17 mouse cellular contexts compared by ENCODE assay signal in the genomic region with DNA sequence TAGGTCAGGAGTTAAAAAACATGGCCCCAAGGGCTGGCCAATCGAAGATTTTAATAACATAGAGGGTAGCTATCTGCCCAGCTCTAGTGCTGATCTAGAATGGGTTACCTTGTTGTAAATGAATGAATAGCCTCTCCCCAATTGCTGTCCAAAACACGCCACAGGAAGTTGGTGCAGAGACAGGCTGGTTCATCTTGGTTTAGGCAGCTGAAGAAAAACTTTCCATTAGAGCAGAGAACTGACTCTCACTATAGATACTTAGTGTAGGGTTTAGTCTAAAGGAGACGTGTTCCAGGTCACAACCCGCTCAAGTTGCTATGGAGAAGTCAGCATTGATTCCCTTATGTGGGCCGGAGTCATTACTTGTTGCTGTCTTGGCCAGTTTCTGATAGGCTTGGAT. TPM values are rescaled to one million over a fixed set of nuclear protein-coding genes. Genes with fewer than 3 reads are reported as not detected.
DNase-seq lines count a peak whose midpoint lies in the region; ATAC-seq and TF ChIP-seq lines count a peak whose summit lies in the region.
"Had no signal": no experiment of that assay in that cellular context is flagged by ENCODE, and none has a peak within 500 bp of the region (broad histone marks: within the 10 kb centered on the region; RNA-seq: fewer than 3 reads in every experiment).

No protein-coding gene starts in this region.

- H3K27me3 ChIP-seq in heart, adult 2 months (ENCODE audit: control insufficient read depth, insufficient read depth, low read length), result no peaks in the 10 kb centered on the region
- H3K27me3 ChIP-seq in liver, postnatal 0 days (ENCODE audit: insufficient read depth, low read length), result no peaks in the 10 kb centered on the region
- no peaks in the 10 kb centered on the region for H3K27me3 ChIP-seq in embryonic facial prominence, embryonic 15.5 days
- no peaks in the 10 kb centered on the region for H3K27me3 ChIP-seq in stomach, embryonic 15.5 days (replicated peaks)
- H3K27me3 ChIP-seq in hindbrain, embryonic 11.5 days (ENCODE audit: control insufficient read depth, insufficient read depth, low read length), result no peaks in the 10 kb centered on the region
- H3K27me3 ChIP-seq: hindbrain, embryonic 12.5 days; neural tube, embryonic 12.5 days had no signal

- no peak for TF ChIP-seq POLR2A in heart, adult 2 months (IDR thresholded peaks at IDR 0.05; ENCODE audit: insufficient read depth, low read depth, low read length)

- H3K36me3 ChIP-seq in heart, adult 2 months (ENCODE audit: control insufficient read depth, insufficient read depth, low read length), result peaks cover 3% of the 10 kb centered on the region
- H3K36me3 ChIP-seq in liver, postnatal 0 days (replicated peaks; ENCODE audit: insufficient read depth, low read length), result peaks cover 5% of the 10 kb centered on the region; the same call in 1 of the 2 replicates
- H3K36me3 ChIP-seq in embryonic facial prominence, embryonic 15.5 days, result peaks cover 4% of the 10 kb centered on the region; the same call in 1 of the 2 replicates
- H3K36me3 ChIP-seq in stomach, embryonic 15.5 days, result peaks cover 6% of the 10 kb centered on the region; the same call in 1 of the 2 replicates
- H3K36me3 ChIP-seq in hindbrain, embryonic 11.5 days (ENCODE audit: control insufficient read depth, insufficient read depth, low read length), result no peaks in the 10 kb centered on the region
- H3K36me3 ChIP-seq: hindbrain, embryonic 12.5 days had no signal

- H3K9ac ChIP-seq in heart, adult 2 months (ENCODE audit: low read depth, low read length), result no peak overlapping the region
- H3K9ac ChIP-seq in liver, postnatal 0 days (replicated peaks), result no peak overlapping the region
- H3K9ac ChIP-seq in embryonic facial prominence, embryonic 15.5 days, result no peak overlapping the region
- no peak overlapping the region for H3K9ac ChIP-seq in stomach, embryonic 15.5 days
- no peak overlapping the region for H3K9ac ChIP-seq in hindbrain, embryonic 11.5 days (ENCODE audit: low read depth, low read length)
- H3K9ac ChIP-seq: hindbrain, embryonic 12.5 days; lung, embryonic 14.5 days; neural tube, embryonic 12.5 days had no signal

- no peak overlapping the region for H3K4me2 ChIP-seq in liver, postnatal 0 days (ENCODE audit: low read depth, low read length)
- H3K4me2 ChIP-seq in embryonic facial prominence, embryonic 15.5 days (replicated peaks), result no peak overlapping the region
- no peak overlapping the region for H3K4me2 ChIP-seq in stomach, embryonic 15.5 days
- no peak overlapping the region for H3K4me2 ChIP-seq in hindbrain, embryonic 11.5 days (replicated peaks; ENCODE audit: low read depth, low read length)
- H3K4me2 ChIP-seq: hindbrain, embryonic 12.5 days; lung, embryonic 14.5 days; neural tube, embryonic 12.5 days had no signal

- WGBS in heart, adult 2 months, result 67% methylated on average over 5 of the region's 5 CpGs
- 72% methylated on average over 5 of the region's 5 CpGs for WGBS in liver, postnatal 0 days (ENCODE audit: insufficient replicate concordance)
- 75% methylated on average over 5 of the region's 5 CpGs for WGBS in embryonic facial prominence, embryonic 15.5 days
- 68% methylated on average over 5 of the region's 5 CpGs for WGBS in stomach, embryonic 15.5 days
- WGBS in hindbrain, embryonic 11.5 days, result 84% methylated on average over 5 of the region's 5 CpGs

- no peak for TF ChIP-seq EP300 in heart, adult 2 months (IDR thresholded peaks at IDR 0.05; ENCODE audit: insufficient read depth, low read depth, low read length)
- no peak for TF ChIP-seq EP300 in liver, postnatal 0 days (IDR thresholded peaks at IDR 0.05; ENCODE audit: low read depth)

- H3K79me2 ChIP-seq in heart, adult 2 months (replicated peaks; ENCODE audit: control insufficient read depth, insufficient read depth, low read length), result peaks cover 9% of the 10 kb centered on the region; the same call in 1 of the 2 replicates

- ATAC-seq in liver, postnatal 0 days, result no peak
- no peak for ATAC-seq in embryonic facial prominence, embryonic 15.5 days (ENCODE audit: insufficient number of reproducible peaks, low FRiP score, low TSS enrichment, low read depth)
- ATAC-seq in stomach, embryonic 15.5 days (ENCODE audit: insufficient read depth, low FRiP score, low read depth), result no peak
- ATAC-seq in hindbrain, embryonic 11.5 days (ENCODE audit: low FRiP score), result no peak
- ATAC-seq: forebrain, embryonic 14.5 days had no signal

- peak overlapping the region; percentile 22; the same call in 1 of the 2 replicates for H3K27ac ChIP-seq in heart, adult 2 months
- H3K27ac ChIP-seq in liver, postnatal 0 days (ENCODE audit: low read depth), result 0 out of 2 replicates have a peak overlapping the region, but pooled peaks have one; percentile 16
- H3K27ac ChIP-seq in embryonic facial prominence, embryonic 15.5 days (replicated peaks), result peak overlapping the region; percentile 58; the same call in 1 of the 2 replicates
- H3K27ac ChIP-seq in stomach, embryonic 15.5 days, result peak overlapping the region; percentile 79
- no peak overlapping the region for H3K27ac ChIP-seq in hindbrain, embryonic 11.5 days (ENCODE audit: low read depth, low read length)
- H3K27ac ChIP-seq: hindbrain, embryonic 12.5 days; left cerebral cortex, adult 2 months; neural tube, embryonic 12.5 days had no signal

- TF ChIP-seq CTCF in heart, adult 2 months (IDR thresholded peaks at IDR 0.05), result no peak
- no peak for TF ChIP-seq CTCF in liver, postnatal 0 days (IDR thresholded peaks at IDR 0.05; ENCODE audit: low read depth)

- intact Hi-C loops in heart, adult 2 months (cut with DNase I), result loop anchor here (2.0 kb wide), 1 partner anchor 13 kb away; no protein-coding TSS in a partner anchor

- no peaks in the 10 kb centered on the region for H3K9me3 ChIP-seq in liver, postnatal 0 days (ENCODE audit: low read length)
- no peaks in the 10 kb centered on the region for H3K9me3 ChIP-seq in embryonic facial prominence, embryonic 15.5 days (replicated peaks)
- H3K9me3 ChIP-seq in stomach, embryonic 15.5 days, result no peaks in the 10 kb centered on the region
- H3K9me3 ChIP-seq in hindbrain, embryonic 11.5 days (ENCODE audit: control insufficient read depth, low read length), result no peaks in the 10 kb centered on the region
- H3K9me3 ChIP-seq: hindbrain, embryonic 12.5 days; neural tube, embryonic 12.5 days had no signal

- H3K4me1 ChIP-seq in heart, adult 2 months (ENCODE audit: control insufficient read depth, insufficient read depth, low read length), result peaks cover 35% of the 10 kb centered on the region
- peaks cover 18% of the 10 kb centered on the region for H3K4me1 ChIP-seq in liver, postnatal 0 days (ENCODE audit: insufficient read depth)
- peaks cover 46% of the 10 kb centered on the region for H3K4me1 ChIP-seq in embryonic facial prominence, embryonic 15.5 days
- peaks cover 42% of the 10 kb centered on the region for H3K4me1 ChIP-seq in stomach, embryonic 15.5 days
- H3K4me1 ChIP-seq in hindbrain, embryonic 11.5 days (replicated peaks; ENCODE audit: control insufficient read depth, insufficient read depth, low read length), result no peaks in the 10 kb centered on the region

- DNase-seq in heart, adult 2 months, result no peak
- no peak for DNase-seq in heart, postnatal 4 days
- DNase-seq in liver, postnatal 0 days, result no peak
- no peak for DNase-seq in liver
- no peak for DNase-seq in right cerebral cortex, postnatal 10 days (ENCODE audit: low spot score in 2 of 2)
- DNase-seq in hindbrain, embryonic 11.5 days (ENCODE audit: low spot score), result no peak
- DNase-seq: adrenal gland, postnatal 10 days; cerebellum, adult 2 months; kidney, adult 9 months; right cerebral cortex, postnatal 4 days had no signal

- H3K4me3 ChIP-seq in heart, adult 2 months, result no peak overlapping the region
- H3K4me3 ChIP-seq in liver, postnatal 0 days (ENCODE audit: low read depth, low read length), result no peak overlapping the region
- H3K4me3 ChIP-seq in embryonic facial prominence, embryonic 15.5 days (replicated peaks), result no peak overlapping the region
- H3K4me3 ChIP-seq in stomach, embryonic 15.5 days (replicated peaks), result no peak overlapping the region
- no peak overlapping the region for H3K4me3 ChIP-seq in hindbrain, embryonic 11.5 days (ENCODE audit: low read depth, low read length)
- H3K4me3 ChIP-seq: hindbrain, embryonic 12.5 days; left cerebral cortex, adult 2 months; neural tube, embryonic 12.5 days had no signal

RNA-seq across cellular contexts. Expression of a gene that starts 25.6 kb away (rescaled TPM):
- total RNA-seq in heart, adult 2 months (2021), result 10 to 100 TPM; 22.0 to 22.1 TPM
- polyA plus RNA-seq in heart, adult 2 months (2012; rRNA removed), result 18.5 and 20.6 TPM in 2 replicates
- total RNA-seq in heart, postnatal 4 days (2021), result 10 to 100 TPM; 27.9 to 28.2 TPM
- polyA plus RNA-seq in liver, postnatal 0 days (2015; fragmentation: Nextera tagmentation; extraction: Ambion mirVana), result 1.3 and 1.4 TPM in 2 replicates
- polyA plus RNA-seq in embryonic facial prominence, embryonic 15.5 days (2015; fragmentation: Nextera tagmentation; extraction: Ambion mirVana), result 8.5 and 9.7 TPM in 2 replicates
- 7.0 and 7.4 TPM in 2 replicates for polyA plus RNA-seq in stomach, embryonic 15.5 days (2015; fragmentation: Nextera tagmentation; extraction: Ambion mirVana)
- polyA plus RNA-seq in hindbrain, embryonic 11.5 days (2014; fragmentation: Nextera tagmentation; extraction: Ambion mirVana), result 6.2 and 6.7 TPM in 2 replicates
